Comparison of ENCODE assay signal across 11 mouse cellular contexts in genomic region chr19:59267417-59267963, GRCm38 (mm10). TPM values are rescaled to one million over a fixed set of nuclear protein-coding genes. Genes with fewer than 3 reads are reported as not detected.
DNase-seq lines count a peak whose midpoint lies in the region; ATAC-seq and TF ChIP-seq lines count a peak whose summit lies in the region.
"Had no signal": no experiment of that assay in that cellular context is flagged by ENCODE, and none has a peak within 500 bp of the region (broad histone marks: within the 10 kb centered on the region; RNA-seq: fewer than 3 reads in every experiment).

No protein-coding gene starts in this region.

- ATAC-seq in forebrain, embryonic 11.5 days (replicated peaks; ENCODE audit: low FRiP score): no peak; the same call in 1 of the 2 replicates
- peak; percentile 56; the same call in 1 of the 2 replicates for ATAC-seq in lung, embryonic 14.5 days (ENCODE audit: insufficient read depth)

- H3K4me3 ChIP-seq in forebrain, embryonic 11.5 days (ENCODE audit: low read depth, low read length): no peak overlapping the region
- H3K4me3 ChIP-seq in forebrain, embryonic 10.5 days: no peak overlapping the region
- no peak overlapping the region for H3K4me3 ChIP-seq in lung, embryonic 14.5 days (ENCODE audit: low read depth, low read length)
- H3K4me3 ChIP-seq: neural tube, embryonic 12.5 days had no signal

- no peaks in the 10 kb centered on the region for H3K36me3 ChIP-seq in forebrain, embryonic 11.5 days (ENCODE audit: control insufficient read depth, insufficient read depth, low read length)
- no peaks in the 10 kb centered on the region for H3K36me3 ChIP-seq in forebrain, embryonic 10.5 days (replicated peaks)
- no peaks in the 10 kb centered on the region for H3K36me3 ChIP-seq in lung, embryonic 14.5 days (ENCODE audit: insufficient read depth)
- H3K36me3 ChIP-seq: neural tube, embryonic 12.5 days had no signal

- no peak for TF ChIP-seq CTCF in lung, embryonic 14.5 days (IDR thresholded peaks at IDR 0.05; ENCODE audit: low read depth)

- no peak for DNase-seq in forebrain, embryonic 11.5 days (ENCODE audit: low spot score)
- DNase-seq in forebrain, embryonic 10.5 days (ENCODE audit: extremely low spot score, low spot score): no peak
- peak; percentile 13 for DNase-seq in lung, embryonic 14.5 days
- DNase-seq in lung, postnatal 25 days (ENCODE audit: low spot score): no peak
- peak; percentile 12 for DNase-seq in kidney, postnatal 14 days
- peak; percentile 16 for DNase-seq in yolk sac, embryonic 10.5 days (ENCODE audit: low spot score)
- no peak for DNase-seq in layer of hippocampus, adult 9-11 months
- DNase-seq in cerebellum, adult 18-20 months: no peak
- DNase-seq: cerebellum, postnatal 25 days had no signal

- 22% methylated on average over 5 of the region's 5 CpGs for WGBS in forebrain, embryonic 11.5 days
- 28% methylated on average over 5 of the region's 5 CpGs for whole genome bisulfite sequencing in forebrain, embryonic 10.5 days
- 16% methylated on average over 5 of the region's 5 CpGs for WGBS in lung, embryonic 14.5 days

- peaks cover 20% of the 10 kb centered on the region for H3K4me1 ChIP-seq in forebrain, embryonic 11.5 days (replicated peaks; ENCODE audit: control insufficient read depth, insufficient read depth, low read length)
- peaks cover 32% of the 10 kb centered on the region for H3K4me1 ChIP-seq in forebrain, embryonic 10.5 days
- H3K4me1 ChIP-seq in lung, embryonic 14.5 days (ENCODE audit: insufficient read depth): no peaks in the 10 kb centered on the region

- no peak overlapping the region for H3K4me2 ChIP-seq in forebrain, embryonic 11.5 days (ENCODE audit: low read depth, low read length, severe bottlenecking)
- no peak overlapping the region for H3K4me2 ChIP-seq in lung, embryonic 14.5 days
- H3K4me2 ChIP-seq: neural tube, embryonic 12.5 days had no signal

- no peaks in the 10 kb centered on the region for H3K9me3 ChIP-seq in forebrain, embryonic 11.5 days (ENCODE audit: control insufficient read depth, low read length)
- no peaks in the 10 kb centered on the region for H3K9me3 ChIP-seq in forebrain, embryonic 10.5 days
- no peaks in the 10 kb centered on the region for H3K9me3 ChIP-seq in lung, embryonic 14.5 days (ENCODE audit: low read depth, low read length)
- H3K9me3 ChIP-seq: neural tube, embryonic 12.5 days had no signal

- peak overlapping the region; percentile 28 for H3K27ac ChIP-seq in forebrain, embryonic 11.5 days (ENCODE audit: low read depth, low read length)
- no peak overlapping the region for H3K27ac ChIP-seq in forebrain, embryonic 10.5 days
- H3K27ac ChIP-seq in lung, embryonic 14.5 days (ENCODE audit: low read depth): 0 out of 2 replicates have a peak overlapping the region, but pooled peaks have one; percentile 8
- H3K27ac ChIP-seq: liver, embryonic 14.5 days; neural tube, embryonic 12.5 days had no signal

- H3K27me3 ChIP-seq in forebrain, embryonic 11.5 days (ENCODE audit: control insufficient read depth, insufficient read depth, low read length): no peaks in the 10 kb centered on the region
- H3K27me3 ChIP-seq in forebrain, embryonic 10.5 days (ENCODE audit: poor library complexity, severe bottlenecking): peaks cover 16% of the 10 kb centered on the region
- H3K27me3 ChIP-seq in lung, embryonic 14.5 days (ENCODE audit: insufficient read depth, low read length): peaks cover 4% of the 10 kb centered on the region; the same call in 1 of the 2 replicates

- peak overlapping the region; percentile 14; the same call in 1 of the 2 replicates for H3K9ac ChIP-seq in forebrain, embryonic 11.5 days (ENCODE audit: low read length)
- H3K9ac ChIP-seq in lung, embryonic 14.5 days: no peak overlapping the region
- H3K9ac ChIP-seq: liver, embryonic 14.5 days; neural tube, embryonic 12.5 days had no signal

RNA-seq across cellular contexts. Expression of gene Slc18a2, which starts 6.8 kb away (rescaled TPM):
- 19.3 and 19.7 TPM in 2 replicates for polyA plus RNA-seq in forebrain, embryonic 11.5 days (2014; fragmentation: Nextera tagmentation; extraction: Ambion mirVana)
- polyA plus RNA-seq in forebrain, embryonic 10.5 days (2016; fragmentation: Nextera tagmentation; extraction: Ambion mirVana): 10.8 and 10.9 TPM in 2 replicates
- polyA plus RNA-seq in lung, embryonic 14.5 days (2014; fragmentation: Nextera tagmentation; extraction: Ambion mirVana): 5.6 and 7.5 TPM in 2 replicates

RNA-seq across cellular contexts. Expression of gene Kcnk18, which starts 48.5 kb away (rescaled TPM):
- not detected in 2 replicates for polyA plus RNA-seq in forebrain, embryonic 11.5 days (2014; fragmentation: Nextera tagmentation; extraction: Ambion mirVana)
- not detected in 2 replicates for polyA plus RNA-seq in forebrain, embryonic 10.5 days (2016; fragmentation: Nextera tagmentation; extraction: Ambion mirVana)
- polyA plus RNA-seq in lung, embryonic 14.5 days (2014; fragmentation: Nextera tagmentation; extraction: Ambion mirVana): not detected in 2 replicates
- polyA plus RNA-seq: liver, embryonic 14.5 days; neural tube, embryonic 12.5 days had no signal

RNA-seq across cellular contexts. Expression of gene Rps12-ps3, which starts 54.6 kb away (rescaled TPM):
- 9.5 and 13.5 TPM in 2 replicates for polyA plus RNA-seq in forebrain, embryonic 11.5 days (2014; fragmentation: Nextera tagmentation; extraction: Ambion mirVana)
- polyA plus RNA-seq in forebrain, embryonic 10.5 days (2016; fragmentation: Nextera tagmentation; extraction: Ambion mirVana): 12.4 and 20.8 TPM in 2 replicates
- 30.7 and 43.3 TPM in 2 replicates for polyA plus RNA-seq in lung, embryonic 14.5 days (2014; fragmentation: Nextera tagmentation; extraction: Ambion mirVana)

Comparison
In these comparisons a context has a peak if more than half of its experiments do, and no peak if none do; other contexts are left out.
1. DNase-seq: peak in lung, embryonic 14.5 days (single experiment), kidney, postnatal 14 days (single experiment) and yolk sac, embryonic 10.5 days (single experiment); none in forebrain, embryonic 11.5 days (single experiment), forebrain, embryonic 10.5 days (single experiment), lung, postnatal 25 days (single experiment), layer of hippocampus, adult 9-11 months (single experiment) and cerebellum, adult 18-20 months (0 of 2).